Mouse (Mus musculus) kidney, postnatal 14 days (tissue): Measurements from ENCODE around the gene Fryl.

Source experiments
- DNase-seq: peaks from one replicate; pipeline ENCODE4 v3.0.0; 2022; ENCODE audit warnings: mixed read lengths

Fryl gene

DNA sequence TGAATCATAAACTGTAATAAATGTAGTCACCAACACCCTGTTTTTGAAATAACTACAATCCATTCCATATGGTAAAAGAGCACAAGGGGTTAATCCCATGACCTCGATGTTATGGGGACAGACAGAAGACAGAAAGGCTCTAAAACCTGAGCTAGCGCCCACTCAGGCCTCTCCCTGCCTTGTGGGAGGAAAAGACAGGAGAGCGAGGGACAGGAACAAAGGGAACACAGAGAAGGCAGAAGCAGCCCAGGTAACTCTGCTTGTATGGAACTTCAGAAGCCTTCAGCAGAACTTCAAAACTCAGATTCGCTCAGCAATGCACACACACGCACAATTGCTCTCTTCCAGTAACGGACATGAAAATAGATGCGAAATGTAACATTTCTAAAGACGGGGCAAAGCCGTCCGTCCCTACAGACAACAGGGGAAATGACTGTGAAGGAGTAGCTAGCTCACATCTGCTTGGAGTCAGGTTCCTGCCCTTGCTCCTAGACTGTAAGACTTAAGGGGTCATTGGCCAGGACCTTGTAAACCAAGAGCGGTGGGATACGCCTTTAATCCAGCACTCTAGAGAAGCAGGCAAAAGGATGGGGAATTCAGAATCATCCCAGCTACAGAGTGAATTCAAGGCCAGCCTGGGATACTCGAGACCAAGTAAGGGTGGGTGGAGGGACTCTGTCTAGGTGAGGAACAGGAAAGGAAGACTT lies 63.4 kb downstream of the Fryl start:
- DNase-seq: no peak

DNA sequence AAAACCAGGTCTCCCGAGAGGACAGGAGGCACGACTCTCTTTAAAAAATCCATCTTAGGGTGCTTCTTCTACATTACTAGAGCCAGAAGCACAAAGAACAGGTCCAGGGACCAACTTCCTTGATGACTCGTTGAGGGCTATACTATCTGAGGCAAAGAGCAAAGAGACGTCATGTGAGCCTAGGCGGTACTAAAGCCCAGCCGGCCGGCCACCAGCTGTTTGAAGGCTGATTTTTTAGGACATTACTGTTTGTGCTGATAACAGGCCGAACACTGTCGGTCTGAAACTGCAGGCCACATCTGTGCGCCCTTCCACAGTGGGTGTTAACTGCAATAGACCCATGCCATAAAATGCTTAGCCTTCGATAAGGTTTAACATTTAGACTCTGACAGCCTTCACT lies 64.7 kb downstream of the Fryl start:
- DNase-seq: no peak

DNA sequence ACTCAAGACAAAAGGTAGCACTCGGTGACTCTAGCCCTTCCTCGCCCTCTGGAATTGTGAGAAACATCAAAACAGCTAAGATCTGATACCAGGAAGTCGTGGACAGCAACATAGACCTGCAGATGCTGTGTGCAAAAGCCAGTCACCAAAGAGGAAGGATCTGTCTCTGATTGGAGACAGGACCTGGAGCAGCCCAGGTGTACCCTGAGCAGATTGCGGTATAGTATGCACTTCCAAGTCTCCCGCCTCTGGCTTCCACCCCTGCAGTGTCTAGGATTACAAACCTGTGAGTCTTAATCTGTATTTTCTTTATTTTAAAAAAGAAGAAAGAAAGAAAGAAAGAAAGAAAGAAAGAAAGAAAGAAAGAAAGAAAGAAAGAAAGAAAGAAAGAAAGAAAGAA lies 66.3 kb downstream of the Fryl start:
- DNase-seq: no peak

DNA sequence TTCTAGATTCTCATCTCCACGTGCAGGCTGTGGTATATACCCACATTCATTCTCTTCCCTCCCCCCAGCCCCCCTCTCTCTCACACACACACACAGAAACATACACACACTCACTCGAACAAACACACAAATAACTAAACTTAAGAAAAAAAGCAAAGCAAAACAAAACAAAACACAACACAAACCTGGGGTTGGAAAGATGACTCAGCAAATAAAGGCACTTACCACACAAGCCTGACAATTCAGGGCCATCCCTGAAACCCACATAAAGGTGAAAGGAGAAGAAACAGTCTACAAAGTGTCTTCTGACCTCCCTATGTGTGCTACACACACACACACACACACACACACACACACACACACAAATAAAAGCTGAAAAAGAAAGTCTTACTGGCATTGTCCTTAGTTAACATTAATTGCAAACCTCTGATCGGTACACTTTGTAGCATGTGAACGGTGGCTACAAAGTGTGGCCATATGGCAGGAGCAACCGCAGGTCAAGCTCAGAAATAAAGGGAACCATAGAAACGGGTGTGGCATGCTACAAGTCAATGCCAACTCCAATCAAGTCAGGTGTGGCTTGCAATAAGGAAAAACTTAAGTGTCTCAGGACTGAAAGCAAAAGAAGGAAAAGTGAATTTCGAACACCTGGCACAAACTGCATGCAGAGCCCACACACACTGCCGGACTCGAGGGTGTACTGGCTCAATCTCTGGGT lies 66.8 kb downstream of the Fryl start:
- no peak for DNase-seq

DNA sequence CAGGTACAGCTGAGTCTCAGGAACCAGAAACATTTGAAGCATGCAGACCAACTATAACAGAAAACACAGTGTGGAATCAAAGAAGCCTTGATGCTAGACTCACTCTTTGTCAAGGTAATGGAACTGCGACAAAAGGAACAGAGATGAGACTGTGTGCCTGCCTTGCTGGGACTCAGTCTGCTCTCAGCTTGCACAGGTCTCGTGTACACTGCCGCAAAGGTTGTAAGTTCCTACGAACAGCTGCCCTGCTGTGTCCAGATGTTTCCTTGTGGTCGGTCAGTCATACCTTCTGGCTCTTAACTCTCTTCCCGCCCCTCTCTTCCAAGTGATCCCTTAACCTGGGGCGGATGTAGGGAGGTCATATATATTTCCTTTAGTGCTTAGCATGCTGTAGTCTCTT lies 67.8 kb downstream of the Fryl start:
- no peak for DNase-seq

DNA sequence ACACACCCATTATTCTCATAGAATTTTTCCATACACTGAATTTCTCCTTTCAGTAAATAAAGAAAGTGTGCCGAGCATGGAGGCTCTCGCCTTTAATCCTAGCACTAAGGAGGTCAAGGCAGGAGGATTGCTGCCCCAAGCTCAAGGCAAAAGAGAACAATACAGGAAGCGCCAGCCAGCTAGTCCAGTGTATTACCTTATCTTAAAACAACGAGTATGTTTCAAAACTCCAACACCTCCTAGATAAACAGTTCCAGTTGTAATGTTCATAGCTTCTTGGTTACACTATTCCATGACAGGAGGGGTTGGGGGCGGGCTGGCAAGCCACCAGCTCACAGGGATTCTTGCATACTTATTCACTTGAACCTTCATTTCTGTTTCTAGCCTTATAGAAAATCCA lies 68.3 kb downstream of the Fryl start:
- DNase-seq: no peak

DNA sequence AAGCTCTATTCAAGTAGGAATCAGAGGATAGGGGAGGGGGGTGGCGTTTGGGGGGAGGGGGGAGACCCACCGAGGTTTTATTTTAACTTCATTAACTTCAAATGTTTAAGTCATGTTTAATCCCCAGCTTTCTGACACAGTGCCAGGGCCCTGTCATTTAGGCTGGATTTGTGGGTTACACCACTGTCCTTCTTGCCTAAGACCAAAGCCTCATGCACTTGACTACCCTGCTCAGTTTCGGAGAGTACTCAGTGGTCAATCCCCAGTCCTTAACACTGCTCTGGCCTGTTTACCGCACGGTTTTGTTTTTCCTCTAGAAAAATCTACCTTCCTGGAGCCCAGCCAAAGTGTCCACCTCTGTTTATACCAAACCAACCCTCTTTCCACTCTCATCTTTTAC lies 69.5 kb downstream of the Fryl start:
- no peak for DNase-seq

DNA sequence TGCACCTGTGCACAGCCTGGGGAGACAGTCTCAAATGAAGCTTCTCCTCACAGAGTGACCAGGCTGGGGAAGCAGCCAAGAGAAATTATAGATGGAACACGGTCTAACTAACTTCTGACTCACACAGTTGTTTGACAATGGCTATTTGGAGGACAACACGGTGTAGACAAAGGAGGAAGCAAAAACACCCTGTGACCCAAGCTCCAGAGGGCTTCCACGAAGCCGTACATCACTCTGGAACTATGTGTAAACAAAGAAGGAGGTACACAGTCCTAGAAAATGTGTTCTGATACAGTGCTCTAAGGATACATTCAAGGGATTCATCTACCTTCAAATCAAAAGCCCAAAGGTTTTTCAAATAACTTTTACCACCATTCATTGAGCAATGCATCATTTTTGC lies 71.0 kb downstream of the Fryl start:
- no peak for DNase-seq

DNA sequence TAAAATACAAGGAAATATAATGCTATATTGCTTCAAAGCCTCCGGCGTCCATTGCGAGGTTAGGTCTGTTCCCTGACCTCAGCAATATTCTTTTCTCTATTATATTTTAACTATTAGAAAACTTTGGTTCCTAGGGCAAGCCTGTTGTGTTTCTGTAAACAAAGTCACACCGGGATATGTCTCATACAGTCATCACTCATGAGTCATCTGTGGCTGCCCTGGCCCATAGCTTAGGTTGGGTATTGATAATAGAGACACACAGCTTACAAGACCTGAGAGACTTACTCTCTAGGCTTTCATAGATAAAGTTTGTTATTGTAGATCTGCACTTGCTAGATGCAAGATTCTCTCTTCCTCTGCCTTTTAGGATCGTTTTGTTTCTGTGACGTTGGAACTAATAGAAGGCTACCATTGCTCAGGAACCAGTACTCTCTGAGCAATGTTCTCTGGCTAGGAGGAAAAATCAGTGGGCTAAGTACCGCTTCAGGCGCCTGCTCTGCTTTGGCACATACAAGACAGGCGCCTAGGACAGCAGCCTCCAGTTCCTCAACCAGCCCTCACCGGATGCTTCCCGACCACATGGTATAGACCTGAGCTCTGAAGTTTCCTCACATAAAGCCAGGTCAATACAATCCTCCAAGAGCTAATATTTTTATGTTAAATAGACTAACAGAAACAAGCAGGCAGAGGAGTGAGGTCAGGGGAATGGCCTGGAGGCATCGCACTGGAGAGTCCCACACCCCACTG lies 73.5 kb downstream of the Fryl start:
- DNase-seq: no peak

DNA sequence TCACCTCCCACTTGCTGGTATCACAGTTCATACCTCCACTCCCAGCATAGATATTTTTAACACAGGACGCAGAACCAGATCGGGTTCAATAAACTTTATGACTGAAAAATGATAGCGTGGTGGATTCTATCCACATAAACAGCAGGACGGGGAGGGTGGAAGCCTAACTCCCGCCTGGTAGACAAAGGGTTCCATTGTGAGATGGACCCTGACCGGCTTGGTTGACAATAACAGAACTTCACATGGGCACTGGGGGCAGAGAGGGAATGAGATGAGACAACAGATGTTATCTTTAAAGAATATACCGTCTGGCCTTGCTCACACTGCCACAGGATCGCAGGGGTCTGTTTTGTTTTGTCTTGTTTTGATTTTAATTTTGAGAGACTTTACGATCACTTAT lies 74.2 kb downstream of the Fryl start:
- no peak for DNase-seq

DNA sequence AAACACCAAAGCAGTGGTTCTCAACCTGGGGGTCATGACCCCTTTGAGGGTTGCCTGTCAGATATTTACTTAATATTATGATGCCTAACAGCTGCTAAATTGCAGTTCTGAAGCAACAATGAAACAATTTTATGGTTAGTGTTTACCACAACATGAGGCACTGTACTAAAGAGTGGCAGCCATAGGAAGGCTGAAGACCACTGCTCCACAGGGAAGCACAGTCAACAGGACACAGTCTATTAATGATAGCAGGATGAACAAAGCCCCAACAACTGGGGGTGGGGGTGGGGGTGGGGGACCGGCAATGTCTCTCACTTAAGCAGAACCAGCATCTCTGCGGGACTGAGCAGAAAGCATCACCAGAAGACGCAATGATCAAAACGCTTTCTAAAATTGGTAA lies 80.1 kb downstream of the Fryl start:
- no peak for DNase-seq

DNA sequence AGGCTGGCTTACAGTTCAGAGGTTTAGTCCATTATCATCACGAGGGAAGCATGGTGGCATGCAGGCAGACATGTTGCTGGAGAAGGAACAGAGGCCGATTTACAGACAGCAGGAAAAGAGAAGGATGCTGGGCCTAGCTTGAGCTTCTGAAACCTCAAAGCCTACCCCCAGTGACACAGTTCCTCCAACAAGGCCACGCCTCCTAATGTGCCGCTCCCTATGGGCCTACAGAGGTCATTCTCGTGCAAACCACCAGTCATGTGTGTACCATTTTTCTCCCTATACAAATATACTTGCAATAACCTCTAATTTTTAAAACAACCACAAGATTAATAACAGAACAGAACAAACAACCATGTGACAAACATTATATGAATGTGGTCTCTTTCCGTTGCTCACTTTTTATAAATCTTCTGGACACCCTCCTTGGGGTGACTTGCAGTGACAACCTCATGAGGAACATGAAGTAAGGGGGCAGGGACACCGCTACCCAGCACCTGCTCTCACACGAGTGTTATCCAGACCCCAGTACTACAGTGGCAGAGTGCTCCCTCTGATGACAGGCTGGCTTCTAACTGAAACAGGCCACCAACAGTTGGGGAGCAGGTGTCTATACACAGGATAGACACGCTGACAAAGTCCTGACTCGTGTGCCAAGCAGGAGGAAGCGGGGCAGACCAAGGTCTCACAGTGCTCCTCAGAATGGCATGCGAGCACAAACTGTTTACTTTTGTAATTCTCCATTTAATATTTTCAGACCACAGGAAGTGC lies 80.9 kb downstream of the Fryl start:
- no peak for DNase-seq

DNA sequence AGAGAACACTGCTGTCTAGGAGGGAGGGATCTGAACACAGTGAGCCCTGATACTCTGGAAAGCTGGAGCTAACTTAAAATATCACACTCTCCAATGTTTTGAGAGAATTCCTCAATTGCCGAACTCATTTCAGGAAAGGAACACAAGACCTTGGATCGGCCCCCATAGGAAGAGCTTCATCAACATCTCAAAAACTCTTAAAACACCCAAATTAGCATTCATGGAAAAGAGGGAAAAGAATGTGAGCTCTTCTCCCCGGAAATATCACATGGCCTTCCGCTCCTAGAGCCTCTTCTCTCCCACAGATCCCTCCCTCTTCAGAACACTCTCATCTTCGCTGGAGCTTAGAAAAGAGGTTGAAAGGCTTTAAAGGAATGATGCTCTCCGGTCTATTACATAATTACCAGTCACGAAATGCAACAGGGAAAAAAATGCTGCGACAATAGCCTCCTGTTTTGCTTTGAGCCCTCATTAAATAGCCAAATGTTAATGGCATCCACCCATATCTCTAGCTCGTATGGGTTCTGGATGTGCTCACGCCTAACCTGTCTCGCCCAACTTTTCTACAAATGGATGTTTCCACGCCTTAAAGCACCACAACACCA lies 84.4 kb downstream of the Fryl start:
- DNase-seq: no peak

DNA sequence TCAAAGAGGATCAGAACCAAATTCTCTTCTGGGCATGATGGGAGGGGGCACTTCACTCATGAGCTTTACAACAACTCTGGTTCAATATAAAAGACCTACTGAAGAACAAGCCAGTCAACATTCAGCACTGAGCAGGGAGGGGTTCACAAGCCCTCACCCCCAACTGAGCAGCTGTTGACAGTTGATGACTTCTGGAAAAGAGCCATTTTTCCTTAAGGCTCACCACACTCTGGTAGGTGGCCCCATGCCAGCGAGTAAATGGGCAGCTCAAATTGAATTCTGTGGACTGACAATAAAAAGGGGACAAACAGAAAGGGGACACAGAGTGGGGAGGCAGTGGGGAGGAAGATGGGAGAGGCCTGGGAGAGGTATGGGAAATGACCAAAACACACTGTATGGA lies 85.2 kb downstream of the Fryl start:
- DNase-seq: peak; percentile 55

DNA sequence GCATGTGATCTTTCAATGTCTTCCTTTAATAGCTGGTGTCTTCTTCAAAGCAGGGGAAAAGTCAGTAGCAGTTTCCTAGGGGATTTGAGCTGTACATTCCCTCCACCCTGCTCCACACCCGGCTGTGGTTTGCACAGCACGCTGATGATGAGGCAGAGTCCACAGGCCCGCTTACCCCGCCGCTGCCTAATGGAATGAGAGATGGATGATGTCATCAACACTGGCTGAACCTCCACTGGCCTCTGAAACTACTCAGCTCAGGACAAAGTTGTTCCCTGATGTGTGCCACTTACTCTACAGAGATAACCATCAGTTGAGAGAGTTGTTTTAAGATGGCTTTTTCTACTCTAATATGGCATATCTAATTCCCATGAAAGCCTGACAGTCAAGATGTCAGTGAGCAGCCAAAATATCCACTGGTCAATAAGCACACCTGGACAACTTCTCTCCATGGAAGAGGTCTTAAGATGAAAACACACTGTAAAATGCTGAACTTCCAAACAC lies 87.6 kb downstream of the Fryl start:
- peak; percentile 65 for DNase-seq

DNA sequence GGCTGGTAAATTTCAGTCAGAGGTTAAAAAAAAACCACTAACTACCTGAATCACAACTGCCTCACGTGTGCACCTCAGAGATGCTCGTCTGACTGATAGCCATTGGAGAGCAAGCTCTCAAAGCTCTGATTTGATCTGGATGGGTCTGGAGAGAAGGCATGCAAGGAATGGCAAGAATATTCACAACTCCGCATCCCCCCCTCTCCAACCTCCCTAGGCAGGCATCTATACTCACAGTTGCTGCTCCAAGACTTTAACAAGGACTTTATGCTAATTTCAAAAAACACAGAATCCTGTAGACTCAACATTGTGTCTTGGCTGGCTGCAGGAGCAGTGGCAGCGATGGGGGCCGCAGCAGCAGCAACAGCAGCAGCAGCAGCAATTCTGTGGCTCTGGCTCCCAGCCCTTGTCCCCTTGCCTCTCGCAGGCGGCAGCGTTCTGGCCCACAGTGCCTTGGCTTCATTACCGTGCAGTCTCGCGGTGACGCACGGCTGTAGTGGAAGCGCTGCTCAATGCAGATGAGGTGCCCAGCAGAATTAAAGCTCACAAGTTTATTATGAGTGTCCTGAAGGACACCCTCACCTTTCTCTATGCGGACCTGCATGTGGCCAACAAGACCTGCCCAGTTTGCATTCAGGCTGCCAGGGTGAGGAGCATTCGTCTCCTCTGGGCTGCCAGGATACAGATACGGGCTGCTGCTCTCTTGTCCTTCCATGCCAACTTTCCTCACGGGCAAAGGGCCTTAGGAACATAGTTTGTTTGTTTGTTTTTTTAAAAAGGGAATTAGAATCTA lies 88.2 kb downstream of the Fryl start:
- DNase-seq: peak; percentile 56

DNA sequence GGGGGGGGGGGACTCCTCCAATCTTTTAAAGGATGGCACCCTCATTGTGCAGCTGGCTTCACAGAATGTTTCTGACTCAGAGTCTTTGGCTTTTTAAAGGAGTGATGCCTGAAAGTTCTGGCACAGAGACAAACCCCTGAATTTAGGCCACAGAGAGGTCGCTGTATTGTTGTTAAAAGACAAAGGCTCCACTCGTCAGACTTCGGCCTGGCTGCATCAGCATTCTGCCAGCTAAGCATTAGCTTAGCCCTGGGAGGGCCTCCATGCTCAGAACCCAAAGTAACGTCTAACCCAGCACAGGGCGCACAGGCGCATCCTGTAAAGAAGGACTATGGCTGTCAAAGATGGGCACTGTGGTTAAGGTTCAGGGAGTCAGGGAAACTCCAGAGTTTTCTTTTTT lies 92.4 kb downstream of the Fryl start:
- DNase-seq: no peak

DNA sequence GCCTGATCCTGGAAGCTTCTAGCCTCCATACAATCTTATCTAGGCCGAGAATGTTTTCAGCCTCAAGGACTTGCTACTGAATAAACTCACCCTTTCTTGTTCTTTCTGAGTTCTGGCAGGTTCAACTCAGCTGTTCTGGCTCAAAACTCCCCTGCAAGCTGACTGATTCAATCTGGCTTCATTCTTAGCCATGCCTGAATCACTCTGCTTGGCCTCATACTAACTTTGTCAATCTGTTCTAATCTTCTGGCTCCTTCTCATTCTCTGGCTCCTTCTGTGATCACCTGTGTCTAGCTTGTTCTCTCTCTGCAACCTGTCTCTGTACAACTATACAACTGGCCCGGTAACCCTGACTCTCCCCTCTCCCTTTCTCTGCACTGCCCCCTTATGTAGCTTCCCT lies 93.9 kb downstream of the Fryl start:
- DNase-seq: no peak

DNA sequence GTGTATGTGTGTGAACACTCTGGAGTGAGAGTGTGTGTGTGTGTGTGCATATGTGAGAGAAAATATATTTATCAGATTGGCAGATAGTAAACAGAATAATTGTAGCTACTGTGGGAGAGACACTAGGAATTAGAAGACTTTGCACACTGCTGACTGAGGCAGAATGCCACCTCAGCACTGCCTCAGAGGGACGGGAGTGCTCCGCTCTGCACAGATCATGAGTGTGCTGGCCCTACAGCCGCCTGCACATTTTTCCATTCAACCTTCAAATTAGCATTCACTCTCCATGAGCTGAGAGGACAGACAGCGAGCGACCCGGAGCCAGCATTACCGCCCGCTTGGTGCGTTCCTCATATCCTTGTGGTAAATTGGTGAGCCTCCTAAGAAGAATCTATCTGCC lies 96.0 kb downstream of the Fryl start:
- no peak for DNase-seq

DNA sequence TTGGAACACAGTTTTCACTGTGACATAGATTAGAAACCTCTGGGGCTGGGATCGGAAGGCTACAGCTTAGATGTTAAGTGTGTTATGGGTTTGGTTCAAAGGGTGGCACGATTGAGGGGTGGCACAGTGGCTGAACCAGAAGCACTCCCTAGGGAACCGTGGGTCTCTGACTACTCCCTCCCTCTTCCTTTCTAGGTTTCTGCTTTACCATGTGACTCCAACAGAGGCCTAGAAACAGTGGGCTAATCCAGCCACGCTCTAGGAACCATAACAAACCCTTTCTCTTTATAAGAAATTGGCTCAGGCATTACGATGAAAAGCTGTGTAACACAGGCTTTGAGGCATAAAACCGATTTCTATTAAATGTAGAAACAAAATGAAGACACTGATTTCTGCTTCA lies 98.9 kb downstream of the Fryl start:
- DNase-seq: no peak

DNA sequence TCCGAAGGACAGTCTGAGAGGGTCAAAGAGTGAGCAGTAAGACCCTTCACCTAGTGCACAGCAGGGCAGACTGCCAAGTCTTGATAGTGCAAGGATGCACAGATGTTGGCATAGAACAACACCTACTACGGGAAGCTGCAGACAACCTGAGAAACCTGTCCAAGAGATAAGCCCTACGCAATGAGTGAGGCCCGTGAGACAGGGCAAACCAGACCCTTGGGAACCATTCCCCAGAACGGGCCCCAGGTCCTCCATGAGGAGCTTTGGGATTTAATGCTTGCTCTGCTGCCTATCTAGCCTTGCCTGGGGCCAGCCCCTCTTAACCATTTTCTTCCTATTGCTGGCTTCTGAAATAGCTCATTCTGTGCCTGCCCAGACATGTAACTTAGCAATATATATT lies 99.4 kb downstream of the Fryl start:
- no peak for DNase-seq
